Mouse (Mus musculus) left cerebral cortex, adult 11 months (tissue): ENCODE data around the gene Mctp2.
"Not testable (repeated sequence)": the region's sequence is repeated elsewhere in the genome, so short reads cannot be mapped to it uniquely, and the experiment has no call there.

Source experiments
- DNase-seq: peaks from one replicate; pipeline ENCODE4 v3.0.0; 2022; ENCODE audit warnings: low spot score

Mctp2 gene

GRCm38 (mm10) chr7:72271546-72271945, 34.9 kb downstream of the Mctp2 start:
- no peak for DNase-seq

- DNase-seq: no peak
Observed at GRCm38 (mm10) chr7:72269994-72270393, 36.4 kb downstream of the Mctp2 start.

GRCm38 (mm10) chr7:72260766-72261655, 45.4 kb downstream of the Mctp2 start:
- no peak for DNase-seq

DNA sequence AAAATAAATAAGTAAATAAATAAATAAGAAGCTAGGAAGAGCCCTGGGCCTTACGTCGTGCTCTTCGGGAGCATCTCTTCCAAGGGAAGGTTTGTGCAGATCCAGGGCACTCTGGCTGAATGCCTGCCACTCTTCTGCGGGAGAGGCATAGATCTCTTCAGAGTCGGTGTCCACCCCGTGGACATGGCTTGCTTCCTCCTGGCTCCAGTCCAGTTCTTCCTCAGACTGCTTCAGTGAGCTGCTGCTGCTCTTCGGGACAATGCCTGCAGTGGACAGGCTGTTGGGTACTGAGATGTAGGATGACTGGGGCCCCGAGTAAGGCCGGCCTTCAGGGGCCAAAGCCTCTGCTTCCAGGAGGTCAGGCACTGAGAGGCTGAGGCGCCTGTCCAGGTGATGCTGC, 47.4 kb downstream of the Mctp2 start:
- DNase-seq: no peak

- DNase-seq: not testable (repeated sequence)
Observed at GRCm38 (mm10) chr7:72250326-72250725, 56.1 kb downstream of the Mctp2 start.

GRCm38 (mm10) chr7:72241269-72241668, 65.1 kb downstream of the Mctp2 start:
- no peak for DNase-seq

DNA sequence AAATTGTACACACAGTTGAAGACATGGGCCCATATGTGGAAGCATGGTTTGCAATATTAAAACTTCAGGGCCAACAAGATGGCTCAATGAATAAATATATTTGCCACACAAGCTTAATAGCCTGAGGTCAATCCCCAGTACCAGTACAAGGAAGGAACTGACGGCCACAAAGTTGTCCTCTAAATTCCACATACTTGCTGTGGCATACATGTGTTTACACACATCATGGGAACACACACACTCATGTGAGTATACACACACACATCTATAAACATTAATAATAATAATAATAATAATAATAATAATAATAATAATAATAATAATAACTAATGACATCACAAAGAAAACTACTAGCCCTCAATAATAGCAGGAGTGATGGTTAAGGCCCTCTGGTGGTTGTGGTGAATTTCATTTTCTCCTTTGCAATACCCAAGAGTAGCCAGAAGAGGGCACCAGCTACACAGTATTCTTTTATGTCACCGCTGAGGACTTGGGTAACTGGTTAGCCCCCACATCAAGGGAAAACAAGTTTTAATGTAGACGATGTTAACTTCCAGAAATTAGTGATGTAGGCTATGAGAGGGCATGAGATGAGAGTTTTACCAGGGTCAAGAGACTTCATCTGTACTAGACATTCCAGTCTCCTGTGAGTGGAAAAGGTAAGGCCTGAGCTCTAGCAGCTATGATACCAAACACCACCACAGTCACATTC, 66.5 kb downstream of the Mctp2 start:
- DNase-seq: peak; percentile 8

DNA sequence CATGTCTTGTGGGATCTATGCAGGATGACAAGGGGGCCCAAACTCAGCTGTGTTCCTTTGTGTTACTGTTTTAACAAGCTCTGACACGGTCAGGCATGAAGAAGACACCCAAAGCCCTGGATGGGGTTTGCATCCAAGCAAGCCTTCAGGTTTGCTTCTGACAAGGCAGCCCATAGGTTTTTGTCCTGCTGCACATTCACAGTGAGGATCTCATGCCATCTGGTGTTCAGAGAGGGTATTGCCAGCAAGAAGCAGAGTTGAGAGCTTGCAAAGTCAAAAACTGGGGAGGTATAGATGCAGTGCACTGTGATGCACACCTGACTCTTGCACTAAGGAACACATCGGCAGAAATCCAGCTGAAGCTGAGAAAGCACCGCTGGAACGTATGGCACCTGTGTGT, 67.8 kb downstream of the Mctp2 start:
- DNase-seq: peak; percentile 13

- DNase-seq: no peak
Observed at GRCm38 (mm10) chr7:72234433-72234998, 71.9 kb downstream of the Mctp2 start.

GRCm38 (mm10) chr7:72231182-72231877, 75.1 kb downstream of the Mctp2 start:
- no peak for DNase-seq

DNA sequence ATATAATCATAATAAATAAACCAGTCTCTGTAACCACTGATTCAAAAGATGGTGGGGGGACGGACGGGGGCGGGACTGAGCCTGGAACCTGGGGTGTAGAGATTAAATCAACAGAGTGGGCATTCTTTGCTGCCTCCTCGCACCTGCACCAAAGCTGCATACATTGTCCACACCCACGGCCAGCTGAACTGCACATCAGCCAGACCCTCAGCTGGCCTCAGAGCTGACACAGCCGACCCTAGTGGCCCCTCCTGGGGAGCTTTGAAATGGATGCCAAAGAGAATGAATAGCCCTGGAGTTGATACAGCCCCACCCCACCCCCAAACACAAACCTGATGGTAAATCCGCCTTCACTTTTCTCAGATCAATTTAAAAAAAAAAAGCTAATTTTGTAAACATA, 76.5 kb downstream of the Mctp2 start:
- DNase-seq: no peak

DNA sequence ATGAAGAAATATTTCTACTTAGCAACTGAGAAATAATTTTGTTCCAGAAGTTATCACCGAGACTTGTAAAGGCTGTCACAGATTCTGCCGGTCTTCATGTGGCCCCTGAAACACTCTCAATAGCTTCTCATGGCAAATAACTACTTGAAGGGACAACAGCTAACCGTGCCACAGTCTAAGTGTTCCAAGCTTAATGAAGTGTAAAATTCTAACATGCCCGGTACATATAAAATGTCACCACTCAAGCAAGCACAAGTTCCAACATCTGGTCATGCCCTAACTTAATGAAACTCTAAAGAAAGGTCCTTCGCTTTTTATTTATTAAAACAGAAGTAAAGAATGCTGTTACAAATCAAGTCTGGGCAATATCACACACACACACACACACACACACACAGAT, 82.8 kb downstream of the Mctp2 start:
- DNase-seq: no peak

- DNase-seq: no peak
Observed at GRCm38 (mm10) chr7:72222532-72222931, 83.9 kb downstream of the Mctp2 start.

DNA sequence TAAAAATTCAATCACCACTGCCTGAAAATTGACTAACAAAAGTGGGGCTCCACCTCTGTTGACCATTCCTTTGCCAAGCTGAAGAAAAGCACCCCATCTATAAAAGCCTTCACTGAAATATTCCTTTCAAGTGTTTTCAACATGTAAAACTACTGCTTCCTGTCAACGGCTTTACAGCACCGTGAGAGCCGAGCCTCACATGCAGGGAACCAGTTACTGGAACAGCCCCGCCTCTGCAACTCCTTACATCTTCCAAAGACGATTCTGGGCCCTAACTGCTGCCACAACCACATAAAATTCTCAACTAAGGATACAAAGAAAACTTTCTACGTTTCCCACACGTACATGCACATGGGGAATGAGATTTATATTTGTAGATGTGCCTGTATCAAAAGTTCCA, 88.4 kb downstream of the Mctp2 start:
- no peak for DNase-seq

DNA sequence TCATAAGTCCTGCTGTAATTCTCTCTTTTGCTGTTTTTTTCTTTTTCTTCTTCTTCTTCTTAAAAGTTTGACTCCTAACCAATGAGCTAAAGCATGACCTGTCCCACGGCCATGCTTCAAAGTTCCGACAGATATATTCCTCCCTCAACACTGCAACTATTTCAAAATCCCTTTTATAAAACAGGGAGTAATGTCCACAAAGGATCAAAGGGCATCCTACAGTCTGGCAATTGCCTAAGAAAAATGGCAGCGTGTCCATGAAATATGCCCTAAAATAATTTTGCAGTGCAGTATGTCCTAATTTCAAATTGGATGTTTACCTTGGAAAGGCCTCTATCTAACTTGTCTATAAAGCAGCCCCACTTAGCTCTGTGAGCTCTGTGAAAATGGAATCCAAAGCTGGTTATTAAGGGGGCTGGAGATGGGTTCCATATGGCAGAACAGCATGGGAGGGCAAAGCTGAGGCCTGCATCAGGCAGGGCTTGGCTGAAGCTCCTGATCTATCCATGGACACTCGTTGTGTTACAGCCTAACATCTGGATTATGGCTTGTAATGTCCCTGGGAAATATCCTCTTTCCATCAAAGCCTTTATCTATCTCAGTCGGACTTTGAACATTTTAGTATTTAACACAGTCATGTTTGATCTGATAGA, 90.7 kb downstream of the Mctp2 start:
- no peak for DNase-seq

- no peak for DNase-seq
Observed at GRCm38 (mm10) chr7:72210201-72210600, 96.2 kb downstream of the Mctp2 start.

GRCm38 (mm10) chr7:72209296-72209695, 97.1 kb downstream of the Mctp2 start:
- no peak for DNase-seq

DNA sequence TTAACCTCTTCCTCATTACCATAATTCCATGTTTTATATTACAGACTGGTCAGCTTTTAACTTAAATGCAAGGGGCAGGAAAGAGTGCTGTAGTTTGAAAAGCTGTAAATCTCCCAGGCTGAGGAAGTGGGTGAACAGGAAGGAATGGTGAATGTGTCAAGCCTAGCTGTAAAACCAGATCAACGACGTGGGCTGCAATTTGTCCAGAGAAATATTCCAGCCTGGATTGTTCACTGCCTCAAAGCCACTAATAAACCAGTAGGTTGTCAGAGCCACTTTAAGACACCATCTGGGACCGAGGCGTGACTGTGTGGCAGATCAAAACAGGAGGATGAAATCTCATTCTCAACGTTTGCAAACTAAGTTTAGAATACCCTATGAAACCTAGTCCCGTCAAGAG, 99.6 kb downstream of the Mctp2 start:
- DNase-seq: no peak

DNA sequence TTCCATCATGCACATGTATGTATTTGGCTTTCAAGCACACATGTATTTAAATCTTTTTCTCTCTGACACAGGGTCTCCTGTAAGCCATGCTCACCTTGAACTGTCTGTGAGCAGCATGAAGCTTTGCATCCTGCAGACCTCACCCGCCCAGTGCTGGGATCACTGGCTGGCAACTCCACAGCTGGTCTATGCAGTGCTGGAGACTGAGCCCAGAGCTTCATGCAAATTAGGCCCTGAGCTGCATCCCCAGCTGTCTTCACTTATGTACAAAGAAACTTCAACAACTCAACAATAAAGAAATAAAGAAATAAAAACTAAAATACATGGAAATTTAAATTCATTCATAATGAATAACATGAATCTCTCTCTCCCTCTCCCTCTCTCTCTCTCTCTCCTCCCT, 110.7 kb downstream of the Mctp2 start:
- no peak for DNase-seq

DNA sequence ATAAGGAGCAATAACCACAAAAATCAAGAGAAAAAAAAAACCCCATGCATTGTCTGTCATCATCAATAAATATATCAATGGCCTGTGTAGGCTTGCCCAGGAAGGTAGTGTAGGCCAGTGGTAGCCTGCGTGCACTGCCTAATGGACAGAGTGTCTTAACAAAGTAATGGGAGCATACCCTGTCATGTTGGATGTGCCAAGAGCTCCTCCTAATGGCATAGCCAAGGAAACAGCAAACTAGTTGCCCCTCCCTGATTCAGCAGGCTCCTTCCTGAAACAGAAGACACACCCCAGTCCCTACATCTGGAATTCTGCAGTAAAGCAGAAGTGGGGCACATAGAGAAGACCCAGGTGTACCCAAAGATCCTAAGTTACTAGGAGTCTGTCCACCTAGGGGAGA, 113.1 kb downstream of the Mctp2 start:
- DNase-seq: no peak

- DNase-seq: no peak
Observed at GRCm38 (mm10) chr7:72181651-72182050, 124.8 kb downstream of the Mctp2 start.

- no peak for DNase-seq
Observed at GRCm38 (mm10) chr7:72169320-72169719, 137.1 kb downstream of the Mctp2 start.
